Mouse (Mus musculus) spleen, adult 18-20 months (tissue): ENCODE measurements at regions not wholly inside any gene's neighbourhood (a gene's known extent, or its start where the extent isn't known, plus 50 kb on each side); places are given as distances from the start of the nearest gene placed in this dataset.

Experiments used
- DNase-seq, 2 experiments: peaks; one replicate each; pipeline ENCODE4 v3.0.0; 2022; ENCODE audit warnings: mixed read lengths in 2 of 2

DNA sequence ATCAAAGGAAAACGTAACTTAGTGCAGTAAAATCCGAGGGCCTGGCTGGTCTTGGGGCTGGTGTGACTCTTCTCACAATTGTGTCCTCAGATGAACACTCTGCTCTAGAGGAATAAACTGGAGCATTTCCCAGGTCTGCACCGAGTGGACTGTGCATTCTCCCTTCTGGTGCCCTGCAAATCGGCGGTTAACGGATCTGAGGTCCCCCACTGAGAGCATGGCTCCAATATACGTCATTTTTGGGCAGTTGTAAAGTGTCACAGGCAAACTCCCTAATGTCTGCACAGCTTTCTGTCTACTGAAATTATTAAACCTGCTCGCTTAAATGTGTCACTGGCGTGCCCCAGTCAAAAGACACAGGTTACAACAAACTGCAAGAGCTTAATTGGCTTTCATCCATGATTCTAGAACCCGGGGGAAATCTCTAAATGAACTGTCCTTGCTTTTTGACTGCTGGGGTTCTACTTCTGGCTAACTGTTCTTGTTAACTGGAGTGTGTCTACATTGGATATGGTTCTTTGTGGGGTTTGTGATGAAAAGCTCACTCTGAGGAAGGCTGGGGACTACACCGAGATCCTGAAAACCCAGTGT lies 93.7 kb upstream of the Gm47985 start:
- DNase-seq: no peak

DNA sequence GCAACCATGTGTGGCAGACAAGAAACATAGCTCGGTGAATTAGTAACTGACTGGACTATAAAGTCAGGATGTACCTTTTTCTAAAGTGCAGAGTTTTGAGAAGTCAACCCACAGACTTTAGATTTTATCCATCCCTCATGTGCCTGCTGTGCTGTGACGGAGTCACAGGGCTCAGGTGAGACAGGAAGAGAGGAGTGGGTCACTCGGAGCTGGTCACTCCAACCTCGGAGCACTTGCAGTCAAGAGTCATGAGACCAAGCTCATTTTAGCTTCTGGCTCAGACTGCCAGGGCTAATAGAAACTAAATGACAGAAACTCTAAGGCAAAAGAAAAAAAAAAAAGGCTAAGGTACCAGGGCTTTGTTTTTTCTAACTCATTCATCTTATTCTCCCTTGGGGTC lies 90.3 kb upstream of the Gm47985 start:
- DNase-seq: no peak

DNA sequence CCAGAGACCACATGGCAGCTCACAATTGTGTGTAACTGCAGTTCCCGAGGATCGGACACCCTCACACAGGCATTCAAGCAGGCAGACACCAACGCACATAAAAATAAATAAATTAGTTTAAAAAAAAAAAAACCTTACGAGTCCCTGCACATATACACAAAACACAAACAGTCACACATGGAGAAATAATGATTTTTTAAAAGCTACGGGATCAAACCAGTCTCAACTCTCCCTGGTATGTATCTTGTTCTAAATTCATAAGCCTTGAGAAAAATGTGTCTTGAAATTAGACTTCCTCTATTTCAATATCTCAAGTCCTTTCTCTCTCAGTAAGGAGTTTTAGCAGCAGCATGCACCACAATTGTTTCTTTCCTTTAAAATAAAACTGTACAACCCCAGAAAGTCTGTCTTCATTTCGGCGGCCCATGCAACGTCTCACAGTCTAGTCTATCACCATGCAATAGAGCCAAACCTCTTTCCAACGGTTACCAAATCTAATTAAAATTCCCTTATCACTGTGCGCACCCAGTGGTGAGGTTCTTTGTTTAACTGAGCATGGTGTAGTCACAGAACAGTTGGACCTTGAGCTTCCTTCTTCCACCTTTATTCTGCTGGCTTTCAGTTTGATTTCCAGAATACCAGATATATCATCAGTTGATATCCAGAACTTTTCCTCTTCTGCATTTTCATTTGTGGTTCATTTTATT lies 86.8 kb upstream of the Gm47985 start:
- DNase-seq: no peak

DNA sequence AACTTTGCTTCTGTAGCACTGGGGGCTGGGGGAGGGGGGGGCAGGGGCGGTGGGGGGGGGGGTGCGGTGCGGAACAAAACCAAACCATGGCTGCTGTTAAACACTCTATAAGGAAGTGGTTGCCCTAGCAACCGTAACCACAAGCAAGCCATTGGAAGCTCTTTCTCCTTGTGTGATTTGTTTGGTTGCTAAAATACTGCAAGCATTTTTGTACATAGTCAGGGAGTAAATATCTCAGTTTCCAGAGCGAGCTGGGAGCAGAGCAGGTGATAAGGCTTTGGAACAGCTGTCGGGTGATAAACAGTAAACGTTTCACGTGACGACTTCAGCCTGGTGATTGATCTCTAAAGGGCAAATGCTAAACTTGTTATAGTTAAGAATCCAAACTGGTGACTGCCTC lies 86.3 kb upstream of the Gm47985 start:
- no peak for DNase-seq

DNA sequence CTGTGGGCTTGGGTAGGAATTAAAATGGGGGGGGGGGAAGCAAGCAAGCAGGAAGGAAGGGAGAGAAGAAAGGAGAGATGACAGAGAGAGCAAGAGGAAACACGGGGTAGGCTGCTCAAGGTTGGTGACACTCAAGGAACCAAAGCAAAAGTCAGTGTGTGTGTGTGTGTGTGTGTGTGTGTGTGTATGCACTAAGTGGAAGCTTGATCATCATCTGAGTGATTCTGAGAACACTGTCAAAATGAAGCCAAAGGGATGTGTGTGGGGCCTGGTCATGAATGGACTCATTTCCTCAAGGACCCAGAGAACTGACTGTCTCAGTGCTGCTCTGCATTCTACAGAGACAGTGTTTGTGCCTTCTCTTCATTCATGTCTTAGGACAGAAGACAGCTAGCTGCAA lies 84.8 kb upstream of the Gm47985 start:
- DNase-seq: no peak

DNA sequence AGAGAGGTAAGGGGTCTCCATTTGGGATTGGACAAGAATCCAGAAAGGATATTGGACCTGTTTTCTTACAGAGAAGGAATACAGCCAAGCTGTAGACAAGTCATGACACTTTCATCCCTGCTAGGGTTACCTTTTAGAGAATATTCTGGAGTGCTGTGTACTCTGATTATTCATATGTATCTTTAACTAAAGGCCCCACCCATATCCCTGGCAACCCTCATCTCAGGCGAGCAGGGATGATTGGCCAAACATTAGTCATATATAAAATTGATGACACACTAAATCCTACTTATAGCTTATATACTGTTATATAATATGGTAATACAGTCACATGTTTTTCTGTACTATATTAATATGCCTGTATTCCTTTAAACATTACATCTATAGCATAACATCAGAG lies 83.6 kb upstream of the Gm47985 start:
- no peak for DNase-seq

DNA sequence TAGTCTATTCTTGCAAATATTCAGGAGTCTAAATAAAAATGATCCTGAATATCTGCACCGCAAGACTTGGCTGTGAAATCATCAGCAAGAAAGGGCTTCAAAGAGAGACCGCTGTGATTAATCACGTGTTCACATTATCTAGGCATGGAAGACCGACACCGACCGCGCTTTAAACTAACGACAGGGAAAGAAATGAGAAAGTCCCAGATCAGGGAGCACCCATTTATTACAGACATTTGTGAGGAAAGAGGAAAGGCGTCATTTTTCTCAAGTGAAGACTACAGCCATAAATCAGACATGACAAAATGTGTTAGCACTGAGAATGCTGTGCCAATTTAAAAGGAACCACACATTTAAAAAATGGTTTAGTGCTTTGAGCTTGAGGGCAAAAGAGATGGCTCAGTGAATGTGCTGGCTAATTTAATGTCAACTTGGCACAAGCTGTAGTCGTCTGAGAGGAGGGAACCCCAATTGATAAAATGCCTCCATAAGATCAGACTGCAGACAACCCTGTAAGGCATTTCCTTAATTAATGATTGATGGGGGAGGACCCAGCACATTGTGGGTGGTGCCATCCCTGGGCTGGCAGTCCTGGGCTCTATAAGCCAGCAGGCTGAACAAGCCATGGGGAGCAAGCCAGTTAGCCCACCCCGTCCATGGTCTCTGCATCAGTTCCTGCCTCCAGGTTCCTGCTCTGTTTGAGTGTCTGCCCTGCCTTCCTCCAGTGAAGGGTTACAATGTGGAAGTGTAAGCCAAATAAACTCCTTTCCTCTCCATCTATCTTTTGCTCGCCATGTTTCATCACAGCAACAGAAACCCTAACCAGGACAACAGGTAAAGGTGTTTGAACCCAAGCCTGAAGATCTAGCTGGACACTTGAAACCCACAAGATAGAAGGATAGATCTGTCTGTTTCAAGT lies 81.5 kb upstream of the Gm47985 start:
- no peak for DNase-seq

DNA sequence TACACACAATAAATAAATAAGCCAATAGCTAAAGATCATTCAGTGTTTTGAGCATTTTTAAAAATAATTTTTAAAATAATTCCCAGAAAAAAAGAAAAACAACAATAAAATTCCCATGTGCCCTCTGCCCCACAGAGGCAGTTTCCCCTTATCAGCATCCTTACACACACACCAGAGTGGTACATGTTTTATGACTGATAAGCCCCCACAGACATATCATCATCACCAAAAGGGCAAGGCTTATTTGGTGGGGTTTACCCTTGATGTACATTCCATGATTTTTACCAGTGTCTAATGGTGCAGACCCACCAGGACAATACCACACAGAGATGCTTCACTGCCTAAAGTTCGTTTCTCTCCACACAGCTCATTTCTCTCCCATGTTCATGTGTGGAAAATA lies 80.8 kb upstream of the Gm47985 start:
- no peak for DNase-seq

DNA sequence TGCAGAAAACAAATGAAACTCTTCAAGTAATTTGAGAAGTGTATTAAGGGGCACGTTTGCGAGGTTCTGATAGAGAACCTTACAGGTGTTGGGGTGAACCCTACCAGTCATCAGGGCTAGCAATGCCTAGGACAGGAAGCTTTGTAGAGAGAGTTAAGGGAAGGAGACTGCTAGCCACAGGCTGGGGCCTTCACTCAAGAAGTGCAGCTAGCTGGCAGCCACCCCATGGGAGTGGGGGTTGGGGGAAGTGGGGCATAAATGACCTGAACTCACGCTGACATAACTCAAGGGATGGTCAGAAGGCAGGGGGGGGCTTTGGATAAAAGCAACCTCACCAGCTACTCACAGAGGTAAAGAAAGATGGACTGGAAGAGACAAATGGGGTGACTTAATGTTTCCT lies 80.3 kb upstream of the Gm47985 start:
- no peak for DNase-seq

DNA sequence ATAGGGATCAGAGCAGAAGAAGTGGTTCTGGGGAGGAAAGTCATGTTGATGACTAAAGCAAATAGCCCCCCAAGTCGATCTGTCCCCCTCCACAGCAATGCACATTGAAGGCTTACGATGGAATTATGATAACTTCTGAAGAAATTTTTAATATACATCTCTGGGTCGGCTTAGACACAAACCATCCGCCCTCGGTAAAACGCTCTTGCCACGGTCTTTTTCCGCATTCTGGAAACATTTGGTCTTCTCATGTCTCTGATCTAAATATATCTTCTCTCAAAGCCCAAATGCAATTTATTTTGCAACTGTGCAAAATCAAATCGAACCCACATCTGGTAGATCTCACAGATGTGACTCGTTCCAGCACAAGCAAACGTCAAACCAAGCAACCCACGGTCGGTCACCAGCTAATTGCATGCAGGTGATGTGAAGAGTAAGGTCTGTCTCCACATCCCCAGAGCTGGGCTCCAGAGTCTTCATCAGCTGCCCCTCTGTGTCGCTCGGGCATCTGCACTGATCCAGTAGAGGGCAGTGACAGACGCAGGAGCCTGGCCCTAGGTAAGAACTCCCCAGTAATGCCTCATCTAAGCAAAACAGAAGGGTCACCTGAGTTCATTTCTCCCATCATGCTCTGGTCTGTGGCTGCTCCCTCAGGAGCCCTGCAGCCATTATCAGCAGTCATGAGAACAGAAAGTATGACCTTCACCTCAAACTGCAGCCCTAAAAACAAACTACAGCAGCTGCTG lies 79.5 kb upstream of the Gm47985 start:
- DNase-seq: no peak

DNA sequence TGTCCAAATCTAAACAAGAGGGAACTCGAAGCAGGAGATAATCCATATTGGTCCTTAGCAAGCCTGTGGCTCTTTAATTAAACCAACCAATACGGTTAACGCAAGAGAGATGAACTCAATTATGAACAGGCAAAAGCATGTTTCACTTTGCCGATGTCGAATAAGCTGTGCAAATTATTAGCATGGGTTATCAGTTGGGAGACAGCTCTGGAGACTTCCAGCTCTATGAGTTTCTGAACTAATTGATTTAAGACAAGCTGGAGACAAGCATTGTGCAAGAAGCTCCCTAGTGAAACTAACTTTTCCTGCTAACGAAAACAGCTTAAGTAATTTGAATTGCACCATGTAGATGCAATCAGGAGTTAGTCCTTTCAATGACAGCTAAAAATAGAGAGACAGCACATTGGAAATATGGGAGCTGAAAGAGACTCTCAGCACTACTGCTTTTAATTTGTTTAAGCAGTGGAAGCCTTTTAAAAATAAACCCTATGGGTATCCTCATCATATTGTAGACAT lies 78.8 kb upstream of the Gm47985 start:
- no peak for DNase-seq

DNA sequence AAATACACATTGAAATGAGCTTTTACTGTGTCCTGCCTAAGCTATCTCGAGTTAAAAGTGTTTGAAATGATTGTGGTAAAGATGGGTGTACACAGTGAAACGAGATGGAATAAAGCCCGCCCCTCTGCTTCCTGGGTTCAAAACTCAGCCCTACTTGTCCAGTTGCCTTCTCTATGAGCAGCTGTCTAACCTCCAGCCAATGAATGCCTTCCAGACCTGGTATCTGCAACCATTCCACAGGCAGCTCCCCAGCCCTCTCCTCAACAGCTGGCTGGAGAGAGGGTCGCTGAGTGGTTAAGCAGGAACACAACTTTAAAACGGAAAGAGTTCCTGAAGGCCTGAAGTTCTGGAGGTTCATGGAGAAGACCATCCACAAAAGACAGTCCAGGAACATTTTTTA lies 78.0 kb upstream of the Gm47985 start:
- no peak for DNase-seq

DNA sequence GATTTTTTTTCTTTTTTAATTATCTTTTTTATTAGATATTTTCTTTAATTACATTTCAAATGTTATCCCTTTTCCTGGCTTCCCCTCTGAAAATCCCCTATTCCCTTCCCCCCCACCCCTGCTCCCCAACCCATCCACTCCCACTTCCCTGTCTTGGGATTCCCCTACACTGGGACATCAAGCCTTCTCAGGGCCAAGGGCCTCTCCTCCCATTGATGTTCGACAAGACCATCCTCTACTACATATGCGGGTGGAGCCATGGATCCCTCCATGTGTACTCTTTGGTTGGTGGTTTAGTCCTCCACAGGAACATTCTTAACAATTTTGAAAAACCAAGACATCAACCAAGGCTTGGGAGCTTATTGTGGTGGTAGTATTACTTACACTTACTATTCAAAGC lies 77.5 kb upstream of the Gm47985 start:
- DNase-seq: no peak

DNA sequence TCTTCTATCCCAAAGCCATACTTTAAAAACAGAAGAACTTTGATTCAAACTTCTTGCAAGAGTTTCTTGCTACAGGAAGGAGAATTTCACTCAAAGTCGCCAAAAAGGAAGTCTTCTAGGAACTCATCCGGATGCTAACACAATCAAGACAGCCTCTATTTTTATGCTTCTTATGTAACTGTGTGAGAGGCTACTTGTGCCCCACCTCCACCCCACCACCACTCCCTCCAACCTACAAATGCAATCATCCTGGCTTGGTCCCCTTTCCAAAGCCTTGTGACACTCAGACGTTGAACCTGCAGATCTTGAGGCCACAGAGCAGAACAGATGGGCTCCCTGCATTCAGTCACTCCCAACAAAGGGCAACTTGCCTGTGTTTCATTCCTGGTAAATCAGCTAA lies 77.1 kb upstream of the Gm47985 start:
- DNase-seq: no peak

DNA sequence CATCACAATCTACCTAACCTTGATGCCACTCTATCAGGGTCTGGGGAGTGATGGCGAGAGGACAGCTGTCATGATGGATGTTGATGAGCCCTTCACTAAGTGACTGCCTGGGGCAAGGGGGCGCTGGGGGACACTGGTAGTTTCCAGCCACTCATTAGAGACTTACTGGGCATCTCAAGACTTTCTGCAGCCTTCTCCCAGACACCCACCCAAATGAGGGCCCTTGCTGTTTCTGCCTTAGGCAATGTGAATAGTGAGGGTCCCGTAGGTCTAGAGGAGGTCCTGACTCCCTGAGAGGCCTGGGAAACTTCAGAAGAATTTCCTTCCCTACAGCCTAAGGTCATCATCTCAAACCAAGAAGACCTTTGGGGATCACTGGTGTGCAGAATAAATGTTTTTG lies 74.9 kb upstream of the Gm47985 start:
- DNase-seq: no peak

DNA sequence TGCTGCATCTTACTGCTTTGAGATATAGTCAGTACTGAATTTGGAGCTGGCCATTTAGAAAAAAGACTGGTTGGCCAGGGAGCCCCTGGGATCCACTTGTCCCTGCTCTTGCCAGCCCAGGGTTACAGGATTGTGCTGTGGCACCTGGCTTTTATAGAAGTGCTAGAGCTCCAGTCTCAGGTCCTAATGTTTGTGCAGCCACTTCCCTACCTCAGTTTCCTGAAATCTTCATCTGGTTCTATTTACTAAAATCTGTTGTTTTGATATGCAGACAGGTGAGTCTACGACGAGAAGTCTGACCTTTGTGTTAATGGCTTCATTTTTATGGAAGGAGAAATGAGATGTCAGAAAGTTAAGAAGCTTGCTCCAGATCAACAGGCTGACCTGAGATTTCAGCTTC lies 73.0 kb upstream of the Gm47985 start:
- DNase-seq: no peak

DNA sequence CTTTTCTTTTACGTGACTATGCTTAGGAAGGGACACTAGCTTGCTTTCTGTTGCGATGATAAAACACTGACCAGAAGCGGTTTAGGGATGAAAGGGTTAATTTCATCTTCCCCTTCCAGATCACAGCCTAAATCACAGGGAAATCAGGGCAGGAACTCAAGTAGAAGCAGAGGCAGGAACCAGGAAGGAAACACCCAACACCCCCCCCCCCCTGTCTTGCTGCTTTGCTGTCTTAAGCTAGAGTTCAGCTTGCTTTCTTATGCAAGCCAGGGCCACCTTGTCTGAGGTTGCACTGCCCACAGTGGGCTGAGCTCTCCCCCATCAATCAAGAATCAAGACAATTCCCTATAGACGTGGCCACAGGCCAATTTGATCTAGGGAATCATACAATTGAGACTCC lies 71.9 kb upstream of the Gm47985 start:
- no peak for DNase-seq

DNA sequence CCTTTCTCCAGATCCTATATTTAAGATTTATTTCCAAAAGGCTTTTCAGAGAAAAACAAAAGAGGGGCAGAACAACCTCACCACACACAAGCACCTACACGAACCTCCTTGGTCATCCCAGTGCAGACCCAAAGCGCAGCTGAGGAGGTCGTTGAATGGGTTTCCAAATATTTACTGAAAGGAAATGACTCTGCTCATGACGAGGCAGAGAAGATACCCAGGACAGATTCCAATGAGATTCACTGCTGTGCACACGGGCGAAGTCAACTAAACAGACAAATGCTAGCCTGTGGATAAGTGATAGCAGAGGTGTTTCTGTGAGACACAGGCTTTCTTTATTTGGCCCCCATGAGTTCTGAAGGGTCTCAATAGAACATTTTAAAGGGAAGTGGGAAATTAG lies 70.7 kb upstream of the Gm47985 start:
- DNase-seq: no peak

DNA sequence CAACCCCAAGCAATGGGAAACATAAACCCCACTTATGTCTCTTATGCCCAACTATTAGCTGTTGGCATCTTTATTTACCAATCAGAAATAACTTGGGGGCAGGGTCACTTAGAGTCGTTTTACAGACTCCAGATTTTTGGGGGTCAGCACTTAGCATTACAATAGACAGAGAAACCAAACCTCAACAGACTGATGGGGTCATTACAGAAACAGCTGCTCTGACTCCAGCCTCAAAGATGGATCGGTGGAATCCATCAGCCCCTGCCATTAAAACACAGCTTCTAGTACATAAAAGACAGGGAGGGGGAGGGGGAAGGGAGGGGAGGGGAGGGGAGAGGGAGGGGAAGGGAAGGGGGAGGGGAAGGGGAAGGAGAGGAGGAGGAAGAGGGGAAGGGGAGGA lies 69.9 kb upstream of the Gm47985 start:
- DNase-seq: no peak

DNA sequence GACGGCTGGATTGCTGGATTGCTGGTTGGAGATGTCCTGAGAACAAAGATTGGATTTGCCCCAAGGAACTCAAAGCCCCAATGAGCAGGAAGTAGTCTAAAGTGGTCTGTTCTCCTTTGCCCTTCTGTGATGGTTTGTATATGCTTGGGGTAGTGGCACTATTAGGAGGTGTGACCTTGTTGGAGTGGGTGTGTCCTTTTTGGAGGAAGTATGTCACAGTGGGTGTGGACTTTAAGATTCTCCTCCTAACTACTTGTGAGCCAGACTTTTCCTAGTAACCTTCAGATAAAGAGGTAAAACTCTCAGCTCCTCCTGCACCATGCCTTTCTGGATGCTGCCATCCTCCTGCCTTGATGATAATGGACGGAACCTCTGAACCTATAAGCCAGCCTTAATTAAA lies 69.1 kb upstream of the Gm47985 start:
- no peak for DNase-seq

DNA sequence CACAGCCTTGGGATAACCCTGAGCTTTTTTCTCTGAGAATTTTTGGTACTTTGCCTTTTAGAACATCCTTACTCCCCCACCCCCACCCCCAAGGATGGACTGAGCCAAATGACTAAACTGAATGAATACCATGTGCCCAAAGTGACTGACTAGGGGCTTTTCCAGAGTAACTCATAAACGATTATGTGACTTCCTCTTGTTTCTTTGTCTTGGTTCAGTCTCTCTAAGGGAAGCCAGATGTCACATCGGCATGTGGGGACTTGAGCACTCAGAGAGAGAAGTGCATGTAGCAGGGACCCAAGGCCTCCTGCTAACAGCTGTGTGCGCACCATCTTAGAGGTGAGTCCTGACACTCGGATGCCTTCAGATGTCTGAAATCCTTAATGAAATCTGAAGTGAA lies 63.8 kb upstream of the Gm47985 start:
- DNase-seq: no peak

DNA sequence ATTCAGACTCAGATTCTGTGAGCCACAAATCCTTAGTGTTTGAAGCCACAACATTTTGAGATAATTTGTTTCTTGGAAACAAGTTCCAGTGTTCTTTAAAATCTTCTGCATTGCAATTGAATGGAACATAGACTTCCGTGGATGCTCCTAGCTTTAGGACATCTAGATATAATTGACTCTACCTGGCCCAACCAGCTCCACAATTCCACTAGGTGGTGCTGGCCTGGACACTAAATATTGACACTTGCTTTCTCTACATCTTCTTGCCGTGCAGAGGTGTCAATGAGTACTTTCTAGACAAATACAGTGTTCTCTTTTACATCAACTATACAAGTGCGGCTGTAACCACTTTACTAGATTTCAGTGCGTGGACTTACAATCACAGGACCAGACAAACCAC lies 63.4 kb upstream of the Gm47985 start:
- DNase-seq: no peak

DNA sequence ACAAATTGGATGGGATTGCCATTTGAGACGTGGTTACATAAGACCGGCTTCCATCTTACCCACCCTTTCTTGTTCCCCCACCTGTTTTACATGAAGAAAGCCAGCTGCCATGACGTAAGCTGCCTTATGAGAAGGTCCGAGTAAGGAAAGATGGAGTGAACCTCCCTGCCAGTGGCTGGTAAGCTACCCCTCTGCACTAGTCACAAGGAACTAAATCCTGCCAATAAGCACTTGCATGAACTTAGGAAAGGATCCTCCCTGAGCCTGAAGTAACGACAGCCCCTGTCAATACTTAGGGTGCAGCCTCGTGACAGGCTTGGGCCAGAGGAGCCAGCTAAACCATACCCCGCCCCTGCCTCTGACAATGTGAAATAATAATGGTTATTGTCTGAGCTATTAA lies 62.8 kb upstream of the Gm47985 start:
- no peak for DNase-seq
